Mouse (Mus musculus) megakaryocyte-erythroid progenitor cell, adult 5-6 weeks (primary cell): Measurements from ENCODE around the gene Mtfp1. TPM values are rescaled to one million over a fixed set of nuclear protein-coding genes. Genes with fewer than 3 reads are reported as not detected.

ENCODE experiments used
- total RNA-seq, 2 experiments: library from RNA; stranded (forward) in 1 of 2; stranded (reverse) in 1 of 2; fragments of 200-1000, 215-1000 nt in 1 of 2; fragments of >200 nt in 1 of 2; fragmentation: Nextera tagmentation in 1 of 2; gene quantifications; 2 replicates each; pipeline ENCODE4 v1.2.3; 2014 to 2017

Gene Mtfp1
- total RNA-seq, 2 experiments from 2014 or later = 31.4 to 47.8 TPM

Other genes with a start within 250 kb of the Mtfp1 start
- gene Osbp2, start 231.5 kb downstream of the Mtfp1 start, total RNA-seq (2014; fragmentation: Nextera tagmentation) = 0.17 TPM in 1 of 2 replicates, not detected in the other
- gene Osbp2, start 231.5 kb downstream of the Mtfp1 start, total RNA-seq (2017) = not detected in 2 replicates
- gene 4921536K21Rik, start 200.3 kb downstream of the Mtfp1 start, total RNA-seq (2014; fragmentation: Nextera tagmentation) = not detected in 2 replicates
- 0.56 TPM in 1 of 2 replicates, not detected in the other for gene 4921536K21Rik, start 200.3 kb downstream of the Mtfp1 start, total RNA-seq (2017)
- gene Dusp18, start 200.2 kb downstream of the Mtfp1 start, total RNA-seq (2014; fragmentation: Nextera tagmentation) = 0.35 TPM in 1 of 2 replicates, not detected in the other
- not detected in 2 replicates for gene Dusp18, start 200.2 kb downstream of the Mtfp1 start, total RNA-seq (2017)
- gene Slc35e4, start 180.8 kb downstream of the Mtfp1 start, total RNA-seq (2014; fragmentation: Nextera tagmentation) = 0.35 TPM in 1 of 2 replicates, not detected in the other
- gene Slc35e4, start 180.8 kb downstream of the Mtfp1 start, total RNA-seq (2017) = 0.09 TPM in 1 of 2 replicates, not detected in the other
- 4.0 and 6.7 TPM in 2 replicates for gene Tcn2, start 163.3 kb downstream of the Mtfp1 start, total RNA-seq (2014; fragmentation: Nextera tagmentation)
- 4.4 and 5.9 TPM in 2 replicates for gene Tcn2, start 163.3 kb downstream of the Mtfp1 start, total RNA-seq (2017)
- 107 and 117 TPM in 2 replicates for gene Pes1, start 131.5 kb downstream of the Mtfp1 start, total RNA-seq (2014; fragmentation: Nextera tagmentation)
- 143 and 228 TPM in 2 replicates for gene Pes1, start 131.5 kb downstream of the Mtfp1 start, total RNA-seq (2017)
- gene 4930556J24Rik, start 118.7 kb downstream of the Mtfp1 start, total RNA-seq (2014; fragmentation: Nextera tagmentation) = not detected in 2 replicates
- not detected in 2 replicates for gene 4930556J24Rik, start 118.7 kb downstream of the Mtfp1 start, total RNA-seq (2017)
- not detected in 2 replicates for gene Gal3st1, start 111.8 kb downstream of the Mtfp1 start, total RNA-seq (2014; fragmentation: Nextera tagmentation)
- gene Gal3st1, start 111.8 kb downstream of the Mtfp1 start, total RNA-seq (2017) = not detected in 2 replicates
- not detected in 2 replicates for gene Sec14l4, start 64.0 kb downstream of the Mtfp1 start, total RNA-seq (2014; fragmentation: Nextera tagmentation)
- not detected in 2 replicates for gene Sec14l4, start 64.0 kb downstream of the Mtfp1 start, total RNA-seq (2017)
- not detected in 2 replicates for gene Sec14l3, start 30.6 kb downstream of the Mtfp1 start, total RNA-seq (2014; fragmentation: Nextera tagmentation)
- not detected in 2 replicates for gene Sec14l3, start 30.6 kb downstream of the Mtfp1 start, total RNA-seq (2017)
- gene Sec14l2, start 28.0 kb upstream of the Mtfp1 start, total RNA-seq (2014; fragmentation: Nextera tagmentation) = 17.5 and 26.8 TPM in 2 replicates
- gene Sec14l2, start 28.0 kb upstream of the Mtfp1 start, total RNA-seq (2017) = 4.5 and 22.5 TPM in 2 replicates
- gene Rnf215, start 39.8 kb upstream of the Mtfp1 start, total RNA-seq (2014; fragmentation: Nextera tagmentation) = 6.6 and 8.0 TPM in 2 replicates
- 3.4 and 5.8 TPM in 2 replicates for gene Rnf215, start 39.8 kb upstream of the Mtfp1 start, total RNA-seq (2017)
- 0.48 and 2.6 TPM in 2 replicates for gene Ccdc157, start 64.8 kb upstream of the Mtfp1 start, total RNA-seq (2014; fragmentation: Nextera tagmentation)
- 0.80 and 2.9 TPM in 2 replicates for gene Ccdc157, start 64.8 kb upstream of the Mtfp1 start, total RNA-seq (2017)
- gene Sf3a1, start 64.9 kb upstream of the Mtfp1 start, total RNA-seq (2014; fragmentation: Nextera tagmentation) = 74.9 and 93.2 TPM in 2 replicates
- 42.5 and 64.9 TPM in 2 replicates for gene Sf3a1, start 64.9 kb upstream of the Mtfp1 start, total RNA-seq (2017)
- gene Tbc1d10a, start 91.3 kb upstream of the Mtfp1 start, total RNA-seq (2014; fragmentation: Nextera tagmentation) = 5.9 and 8.0 TPM in 2 replicates
- 1.8 and 2.2 TPM in 2 replicates for gene Tbc1d10a, start 91.3 kb upstream of the Mtfp1 start, total RNA-seq (2017)
- gene Castor1, start 122.8 kb upstream of the Mtfp1 start, total RNA-seq (2014; fragmentation: Nextera tagmentation) = 1.2 TPM in 1 of 2 replicates, not detected in the other
- 0.15 TPM in 1 of 2 replicates, not detected in the other for gene Castor1, start 122.8 kb upstream of the Mtfp1 start, total RNA-seq (2017)
- gene Osm, start 141.0 kb upstream of the Mtfp1 start, total RNA-seq (2014; fragmentation: Nextera tagmentation) = 3.3 and 5.6 TPM in 2 replicates
- gene Osm, start 141.0 kb upstream of the Mtfp1 start, total RNA-seq (2017) = 5.3 and 7.2 TPM in 2 replicates
- gene Lif, start 162.1 kb upstream of the Mtfp1 start, total RNA-seq (2014; fragmentation: Nextera tagmentation) = not detected in 2 replicates
- gene Lif, start 162.1 kb upstream of the Mtfp1 start, total RNA-seq (2017) = 0.30 and 0.33 TPM in 2 replicates